Mouse (Mus musculus): ENCODE results near the gene Lrrc49.

The Lrrc49 gene

GRCm38 (mm10) chr9:60687891-60688324, at the start of gene Lrrc49:
Gene Lrrc49 (minus strand): TSS chr9:60688158.
- in situ Hi-C loops (cut with MboI, MseI) = no loop called here

GRCm38 (mm10) chr9:60734321-60734720, 46.4 kb upstream of the Lrrc49 start:
- in situ Hi-C loops (cut with MboI, MseI) = no loop called here

- in situ Hi-C loops (cut with MboI, MseI) = no loop called here
These were observed 37.0 kb upstream of the Lrrc49 start for GRCm38 (mm10) chr9:60724968-60725367.

- in situ Hi-C loops (cut with MboI, MseI) = no loop called here
These were observed 31.7 kb upstream of the Lrrc49 start for GRCm38 (mm10) chr9:60719687-60720086.

- in situ Hi-C loops (cut with MboI, MseI) = no loop called here
These were observed 30.3 kb upstream of the Lrrc49 start for GRCm38 (mm10) chr9:60718284-60718683.

- in situ Hi-C loops (cut with MboI, MseI) = no loop called here
These were observed 27.9 kb upstream of the Lrrc49 start for GRCm38 (mm10) chr9:60715828-60716227.

- in situ Hi-C loops (cut with MboI, MseI) = no loop called here
These were observed 27.3 kb upstream of the Lrrc49 start for GRCm38 (mm10) chr9:60715271-60715670.

GRCm38 (mm10) chr9:60714191-60714590, 26.2 kb upstream of the Lrrc49 start:
- in situ Hi-C loops (cut with MboI, MseI) = no loop called here

GRCm38 (mm10) chr9:60713616-60714015, 25.7 kb upstream of the Lrrc49 start:
- in situ Hi-C loops (cut with MboI, MseI) = no loop called here

GRCm38 (mm10) chr9:60712771-60713541, 25.0 kb upstream of the Lrrc49 start, which contains the start of gene Larp6:
Gene Larp6 (plus strand): TSS chr9:60712989.
- in situ Hi-C loops (cut with MboI, MseI) = no loop called here

GRCm38 (mm10) chr9:60712011-60712410, 24.1 kb upstream of the Lrrc49 start:
- in situ Hi-C loops (cut with MboI, MseI) = no loop called here

GRCm38 (mm10) chr9:60709721-60710120, 21.8 kb upstream of the Lrrc49 start:
- in situ Hi-C loops (cut with MboI, MseI) = no loop called here

- in situ Hi-C loops (cut with MboI, MseI) = no loop called here
These were observed 20.6 kb upstream of the Lrrc49 start for GRCm38 (mm10) chr9:60708606-60709005.

GRCm38 (mm10) chr9:60707594-60707993, 19.6 kb upstream of the Lrrc49 start:
- in situ Hi-C loops (cut with MboI, MseI) = no loop called here

GRCm38 (mm10) chr9:60699581-60700231, 11.7 kb upstream of the Lrrc49 start:
- in situ Hi-C loops (cut with MboI, MseI) = no loop called here

- in situ Hi-C loops (cut with MboI, MseI) = no loop called here
These were observed 8.5 kb upstream of the Lrrc49 start for GRCm38 (mm10) chr9:60696271-60696985.

- in situ Hi-C loops (cut with MboI, MseI) = no loop called here
These were observed 6.0 kb upstream of the Lrrc49 start for GRCm38 (mm10) chr9:60693986-60694385.

GRCm38 (mm10) chr9:60692624-60693023, 4.7 kb upstream of the Lrrc49 start:
- in situ Hi-C loops (cut with MboI, MseI) = no loop called here

- in situ Hi-C loops (cut with MboI, MseI) = no loop called here
These were observed 543 bp downstream of the Lrrc49 start for GRCm38 (mm10) chr9:60687415-60687814.

- in situ Hi-C loops (cut with MboI, MseI) = loop anchor here (5.0 kb wide), 1 partner anchor 55 kb away; no protein-coding TSS in a partner anchor
These were observed 5.2 kb downstream of the Lrrc49 start for GRCm38 (mm10) chr9:60682753-60683152.

- in situ Hi-C loops (cut with MboI, MseI) = loop anchor here (5.0 kb wide), 1 partner anchor 54 kb away; no protein-coding TSS in a partner anchor
These were observed 7.0 kb downstream of the Lrrc49 start for GRCm38 (mm10) chr9:60681005-60681404.

GRCm38 (mm10) chr9:60678913-60679312, 9.0 kb downstream of the Lrrc49 start:
- in situ Hi-C loops (cut with MboI, MseI) = no loop called here

All from regulatory T cell (primary cell).